Mouse (Mus musculus): ENCODE measurements at regions not wholly inside any gene's neighbourhood (a gene's known extent, or its start where the extent isn't known, plus 50 kb on each side); places are given as distances from the start of the nearest gene placed in this dataset.

DNA sequence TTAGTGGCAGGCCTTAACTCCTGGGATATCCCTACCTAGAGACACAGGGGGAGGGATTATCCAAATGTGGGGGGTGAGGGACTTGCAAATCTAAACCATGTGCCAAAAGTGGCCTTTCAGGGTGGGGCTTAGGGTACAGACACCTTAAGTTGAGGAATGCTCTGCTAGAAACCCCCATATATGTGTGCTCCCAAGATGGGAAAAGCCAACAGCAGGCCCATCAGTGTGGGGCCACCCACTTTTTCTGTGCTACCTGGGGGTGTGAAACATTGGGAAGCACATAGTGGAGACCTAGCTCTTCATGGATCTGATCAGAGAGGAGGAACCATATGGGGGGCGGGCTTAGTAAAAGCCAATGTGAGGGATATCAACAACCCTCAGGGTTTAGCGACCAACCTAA is 55.0 kb upstream of the Hephl1 start:
- no peak for TF ChIP-seq CTCF (IDR thresholded peaks at IDR 0.05)
- TF ChIP-seq EP300 (IDR thresholded peaks at IDR 0.05; ENCODE audit: insufficient read depth, low read depth, low read length): no peak

Measured in heart, adult 2 months (tissue).